Mouse (Mus musculus): ENCODE results near the gene Ccnq. TPM values are rescaled to one million over a fixed set of nuclear protein-coding genes. Genes with fewer than 3 reads are reported as not detected.

Gene Ccnq
- polyA plus RNA-seq, 1 experiment from 2014 or later = 23.8 TPM

GRCm38 (mm10) chr11:78730902-78731301 is 20.6 kb downstream of the Ccnq start:
- no peaks in the 10 kb centered on the region for H3K4me1 ChIP-seq (replicated peaks)
- H3K9me3 ChIP-seq (replicated peaks) = no peaks in the 10 kb centered on the region
- no peak overlapping the region for H3K4me3 ChIP-seq
- WGBS = 19% methylated on average over 2 of the region's 2 CpGs
- no peak overlapping the region for H3K27ac ChIP-seq
- H3K36me3 ChIP-seq = no peaks in the 10 kb centered on the region
- no peak overlapping the region for H3K9ac ChIP-seq
- ATAC-seq (replicated peaks; ENCODE audit: insufficient number of reproducible peaks, insufficient read depth, low FRiP score, low read depth) = no peak
- H3K4me2 ChIP-seq = no peak overlapping the region
- H3K27me3 ChIP-seq = no peaks in the 10 kb centered on the region

- no peak overlapping the region for H3K4me3 ChIP-seq
- H3K27ac ChIP-seq = no peak overlapping the region
- no peaks in the 10 kb centered on the region for H3K36me3 ChIP-seq
- no peak overlapping the region for H3K4me2 ChIP-seq
- H3K4me1 ChIP-seq (replicated peaks) = no peaks in the 10 kb centered on the region
- 55% methylated on average over 4 of the region's 4 CpGs for WGBS
- no peaks in the 10 kb centered on the region for H3K9me3 ChIP-seq (replicated peaks)
- no peak overlapping the region for H3K9ac ChIP-seq
- no peaks in the 10 kb centered on the region for H3K27me3 ChIP-seq
- ATAC-seq (replicated peaks; ENCODE audit: insufficient number of reproducible peaks, insufficient read depth, low FRiP score, low read depth) = no peak
These were observed 23.5 kb downstream of the Ccnq start for GRCm38 (mm10) chr11:78728041-78728440.

- 66% methylated on average over 3 of the region's 3 CpGs for WGBS
- ATAC-seq (replicated peaks; ENCODE audit: insufficient number of reproducible peaks, insufficient read depth, low FRiP score, low read depth) = no peak
- H3K36me3 ChIP-seq = no peaks in the 10 kb centered on the region
These were observed 25.2 kb downstream of the Ccnq start for GRCm38 (mm10) chr11:78726366-78726765.

GRCm38 (mm10) chr11:78724792-78725191 is 26.7 kb downstream of the Ccnq start:
- no peak overlapping the region for H3K9ac ChIP-seq
- 74% methylated on average over 1 of the region's 1 CpGs for WGBS
- ATAC-seq (replicated peaks; ENCODE audit: insufficient number of reproducible peaks, insufficient read depth, low FRiP score, low read depth) = no peak
- no peaks in the 10 kb centered on the region for H3K36me3 ChIP-seq
- no peak overlapping the region for H3K4me3 ChIP-seq
- H3K27me3 ChIP-seq = no peaks in the 10 kb centered on the region
- no peak overlapping the region for H3K4me2 ChIP-seq
- H3K4me1 ChIP-seq (replicated peaks) = no peaks in the 10 kb centered on the region
- no peaks in the 10 kb centered on the region for H3K9me3 ChIP-seq (replicated peaks)
- no peak overlapping the region for H3K27ac ChIP-seq

More at GRCm38 (mm10) chr11:78726366-78726765, 25.2 kb downstream of the Ccnq start:
- Histone ChIP-seq H3K27me3 (no peaks in the 10 kb centered on the region), H3K9ac (no peak overlapping the region), H3K4me3 (no peak overlapping the region), H3K4me1 (replicated peaks) (no peaks in the 10 kb centered on the region), H3K9me3 (replicated peaks) (no peaks in the 10 kb centered on the region), H3K4me2 (no peak overlapping the region), H3K27ac (no peak overlapping the region)

GRCm38 (mm10) chr11:78721419-78721818 is 30.1 kb downstream of the Ccnq start:
- ATAC-seq (replicated peaks; ENCODE audit: insufficient number of reproducible peaks, insufficient read depth, low FRiP score, low read depth) = no peak
- no peak overlapping the region for H3K4me2 ChIP-seq
- no peak overlapping the region for H3K4me3 ChIP-seq
- no peak overlapping the region for H3K27ac ChIP-seq
- no peaks in the 10 kb centered on the region for H3K27me3 ChIP-seq
- no peaks in the 10 kb centered on the region for H3K9me3 ChIP-seq (replicated peaks)
- H3K4me1 ChIP-seq (replicated peaks) = no peaks in the 10 kb centered on the region
- no peaks in the 10 kb centered on the region for H3K36me3 ChIP-seq
- 73% methylated on average over 2 of the region's 2 CpGs for WGBS
- no peak overlapping the region for H3K9ac ChIP-seq

- WGBS = 66% methylated on average over 4 of the region's 4 CpGs
- no peak overlapping the region for H3K4me2 ChIP-seq
- H3K4me1 ChIP-seq (replicated peaks) = no peaks in the 10 kb centered on the region
- H3K4me3 ChIP-seq = no peak overlapping the region
- no peak for ATAC-seq (replicated peaks; ENCODE audit: insufficient number of reproducible peaks, insufficient read depth, low FRiP score, low read depth)
- H3K9me3 ChIP-seq (replicated peaks) = no peaks in the 10 kb centered on the region
- no peak overlapping the region for H3K9ac ChIP-seq
- H3K27me3 ChIP-seq = no peaks in the 10 kb centered on the region
- no peaks in the 10 kb centered on the region for H3K36me3 ChIP-seq
- no peak overlapping the region for H3K27ac ChIP-seq
These were observed 33.9 kb downstream of the Ccnq start for GRCm38 (mm10) chr11:78717655-78718054.

- H3K27ac ChIP-seq = no peak overlapping the region
- H3K4me1 ChIP-seq (replicated peaks) = no peaks in the 10 kb centered on the region
- no peak overlapping the region for H3K4me2 ChIP-seq
- H3K4me3 ChIP-seq = no peak overlapping the region
- no peaks in the 10 kb centered on the region for H3K9me3 ChIP-seq (replicated peaks)
- WGBS = 59% methylated on average over 2 of the region's 2 CpGs
- H3K27me3 ChIP-seq = no peaks in the 10 kb centered on the region
- H3K9ac ChIP-seq = no peak overlapping the region
- no peak for ATAC-seq (replicated peaks; ENCODE audit: insufficient number of reproducible peaks, insufficient read depth, low FRiP score, low read depth)
- no peaks in the 10 kb centered on the region for H3K36me3 ChIP-seq
These were observed 42.9 kb downstream of the Ccnq start for GRCm38 (mm10) chr11:78708642-78709041.

- H3K4me2 ChIP-seq = no peak overlapping the region
- no peaks in the 10 kb centered on the region for H3K4me1 ChIP-seq (replicated peaks)
- H3K27me3 ChIP-seq = no peaks in the 10 kb centered on the region
- no peak overlapping the region for H3K9ac ChIP-seq
- ATAC-seq (replicated peaks; ENCODE audit: insufficient number of reproducible peaks, insufficient read depth, low FRiP score, low read depth) = no peak
- no peaks in the 10 kb centered on the region for H3K9me3 ChIP-seq (replicated peaks)
- no peak overlapping the region for H3K4me3 ChIP-seq
- no peaks in the 10 kb centered on the region for H3K36me3 ChIP-seq
- no peak overlapping the region for H3K27ac ChIP-seq
These were observed 45.5 kb downstream of the Ccnq start for GRCm38 (mm10) chr11:78706026-78706425.

GRCm38 (mm10) chr11:78703085-78703484 is 48.4 kb downstream of the Ccnq start:
- Histone ChIP-seq H3K27ac (no peak overlapping the region), H3K9ac (no peak overlapping the region), H3K27me3 (no peaks in the 10 kb centered on the region), H3K4me3 (no peak overlapping the region), H3K9me3 (replicated peaks) (no peaks in the 10 kb centered on the region), H3K4me2 (no peak overlapping the region), H3K4me1 (replicated peaks) (no peaks in the 10 kb centered on the region), H3K36me3 (no peaks in the 10 kb centered on the region)
- no peak for ATAC-seq (replicated peaks; ENCODE audit: insufficient number of reproducible peaks, insufficient read depth, low FRiP score, low read depth)
- WGBS = 58% methylated on average over 5 of the region's 5 CpGs

- no peak overlapping the region for H3K27ac ChIP-seq
- H3K4me2 ChIP-seq = no peak overlapping the region
- H3K9me3 ChIP-seq (replicated peaks) = no peaks in the 10 kb centered on the region
- H3K4me3 ChIP-seq = no peak overlapping the region
- 35% methylated on average over 3 of the region's 3 CpGs for WGBS
- no peaks in the 10 kb centered on the region for H3K4me1 ChIP-seq (replicated peaks)
- no peaks in the 10 kb centered on the region for H3K27me3 ChIP-seq
- no peak overlapping the region for H3K9ac ChIP-seq
- ATAC-seq (replicated peaks; ENCODE audit: insufficient number of reproducible peaks, insufficient read depth, low FRiP score, low read depth) = no peak
- H3K36me3 ChIP-seq = no peaks in the 10 kb centered on the region
These were observed 49.2 kb downstream of the Ccnq start for GRCm38 (mm10) chr11:78702319-78702718.

Data from heart, embryonic 15.5 days (tissue).